Mouse (Mus musculus) right cerebral cortex, postnatal 10 days (tissue): Measurements from ENCODE around the gene Trim7.
A peak's percentile ranks its signal among the peaks of the same experiment; 100 is the strongest.
"Not testable (repeated sequence)": the region's sequence is repeated elsewhere in the genome, so short reads cannot be mapped to it uniquely, and the experiment has no call there.

Source experiments
- DNase-seq, 2 experiments: peaks; one replicate each; pipeline ENCODE4 v3.0.0; 2021; ENCODE audit warnings: low spot score in 2 of 2

Gene Trim7

GRCm38 (mm10) chr11:48823536-48823972 lies 2.4 kb upstream of the Trim7 start:
- DNase-seq, result peak; percentile 48 to 65

GRCm38 (mm10) chr11:48824311-48824830 lies 1.6 kb upstream of the Trim7 start:
- DNase-seq, result no peak

- no peak for DNase-seq
Observed at GRCm38 (mm10) chr11:48826752-48827096, 784 bp downstream of the Trim7 start.

- DNase-seq, result no peak
Observed at GRCm38 (mm10) chr11:48827926-48828325, 2.0 kb downstream of the Trim7 start.

GRCm38 (mm10) chr11:48830279-48830678 lies 4.3 kb downstream of the Trim7 start:
- DNase-seq, result no peak

GRCm38 (mm10) chr11:48831273-48831672 lies 5.3 kb downstream of the Trim7 start:
- DNase-seq, result no peak

- DNase-seq, result no peak
Observed at GRCm38 (mm10) chr11:48833078-48833730, 7.3 kb downstream of the Trim7 start.

- peak; percentile 89 to 91 for DNase-seq
Observed at GRCm38 (mm10) chr11:48833731-48834639, 8.0 kb downstream of the Trim7 start.

- DNase-seq, result peak; percentile 34 to 39
Observed at GRCm38 (mm10) chr11:48835923-48836322, 10.0 kb downstream of the Trim7 start.

- peak in 1 of 2 experiments; percentile 30 for DNase-seq
Observed at GRCm38 (mm10) chr11:48836990-48837309, 11.0 kb downstream of the Trim7 start.

GRCm38 (mm10) chr11:48837310-48838180 lies 11.6 kb downstream of the Trim7 start:
- peak; percentile 68 to 69 for DNase-seq

- DNase-seq, result peak; percentile 30 to 35
Observed at GRCm38 (mm10) chr11:48838181-48838797, 12.3 kb downstream of the Trim7 start.

GRCm38 (mm10) chr11:48838879-48839680 lies 13.1 kb downstream of the Trim7 start:
- DNase-seq, result no peak

- no peak for DNase-seq
Observed at GRCm38 (mm10) chr11:48840805-48841204, 14.9 kb downstream of the Trim7 start.

GRCm38 (mm10) chr11:48841213-48841612 lies 15.3 kb downstream of the Trim7 start:
- no peak for DNase-seq

- no peak for DNase-seq
Observed at GRCm38 (mm10) chr11:48842378-48842792, 16.4 kb downstream of the Trim7 start.

- DNase-seq, result no peak
Observed at GRCm38 (mm10) chr11:48843202-48843601, 17.3 kb downstream of the Trim7 start.

GRCm38 (mm10) chr11:48844309-48844708 lies 18.4 kb downstream of the Trim7 start:
- no peak for DNase-seq

GRCm38 (mm10) chr11:48845244-48845815 lies 19.4 kb downstream of the Trim7 start:
- DNase-seq, result no peak

- DNase-seq, result not testable (repeated sequence)
Observed at GRCm38 (mm10) chr11:48846362-48846761, 20.4 kb downstream of the Trim7 start.
